Mouse (Mus musculus) stomach, embryonic 16.5 days (tissue): ENCODE measurements at regions not wholly inside any gene's neighbourhood (a gene's known extent, or its start where the extent isn't known, plus 50 kb on each side); places are given as distances from the start of the nearest gene placed in this dataset.

Experiments used
- ATAC-seq: fragments of 200-750 bp; cut with Nextera tagmentation; 2 replicates; pipeline ENCODE4 v1.8.0; 2017; ENCODE audit warnings: moderate number of reproducible peaks, moderate TSS enrichment; ENCODE audit not compliant: insufficient read depth, low FRiP score
- H3K27ac ChIP-seq: fragments of 300-500 bp; sonication (generic); 2 replicates; pipeline ENCODE4 v1.5.1; 2014; ENCODE audit warnings: low read length
- H3K27me3 ChIP-seq: fragments of 300-500 bp; sonication (generic); 2 replicates; pipeline ENCODE4 v1.6.1; 2014; ENCODE audit warnings: low read length, control low read depth, mixed read lengths; ENCODE audit not compliant: control insufficient read depth, insufficient read depth
- H3K36me3 ChIP-seq: fragments of 300-500 bp; sonication (generic); 2 replicates; pipeline ENCODE4 v1.6.1; 2014; ENCODE audit warnings: low read length; ENCODE audit not compliant: control insufficient read depth, insufficient read depth
- H3K4me1 ChIP-seq: fragments of 300-500 bp; sonication (generic); 2 replicates; pipeline ENCODE4 v1.6.1; 2014; ENCODE audit warnings: low read length, control low read depth, mixed read lengths; ENCODE audit not compliant: control insufficient read depth, insufficient read depth
- H3K4me2 ChIP-seq: fragments of 300-500 bp; sonication (generic); 2 replicates; pipeline ENCODE4 v1.6.1; 2014; ENCODE audit warnings: low read depth, low read length, mixed read lengths
- H3K4me3 ChIP-seq: fragments of 300-500 bp; sonication (generic); replicated peaks from 2 replicates; pipeline ENCODE4 v1.5.1; 2014; ENCODE audit warnings: mild to moderate bottlenecking, low read length
- H3K9ac ChIP-seq: fragments of 300-500 bp; sonication (generic); 2 replicates; pipeline ENCODE4 v1.6.1; 2014; ENCODE audit warnings: low read length
- H3K9me3 ChIP-seq: fragments of 300-500 bp; sonication (generic); replicated peaks from 2 replicates; pipeline ENCODE4 v1.6.1; 2016; ENCODE audit warnings: low read length, control low read depth; ENCODE audit not compliant: control insufficient read depth
- WGBS: fragments of 180-500 bp; shearing (Covaris S2); extraction: QIAGEN DNeasy Blood & Tissue Kit; methylation state at CpG from one replicate; pipeline ENCODE4 v1.1.7; 2014; 5-methylcytosine and 5-hydroxymethylcytosine counted together

DNA sequence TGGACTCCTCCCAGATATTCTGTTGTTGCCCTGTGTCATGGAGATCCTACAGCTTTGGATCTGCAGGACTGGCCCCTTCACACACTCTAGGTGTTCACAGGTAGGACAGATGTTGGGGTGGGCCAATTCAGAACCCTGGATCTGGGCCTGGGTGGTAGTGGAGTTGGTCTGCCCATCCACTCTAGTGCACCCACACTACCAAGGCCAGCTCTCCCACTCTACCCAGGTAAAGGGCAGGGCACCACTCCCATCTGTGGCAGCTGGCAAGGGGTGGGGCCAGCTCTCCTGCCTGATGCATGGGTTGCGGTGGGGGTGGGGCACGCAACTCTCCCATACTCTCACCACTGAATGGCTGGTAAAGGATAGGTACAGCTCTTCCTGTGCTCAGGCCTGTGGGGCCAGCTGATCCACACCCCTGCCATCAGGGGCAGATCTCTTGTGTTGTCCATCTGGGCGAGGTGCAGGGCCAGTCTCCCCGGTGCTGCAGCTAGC, 76.5 kb downstream of the Gja1 start:
- Histone ChIP-seq H3K9ac (no peak overlapping the region), H3K27ac (no peak overlapping the region), H3K4me3 (no peak overlapping the region), H3K36me3 (no peaks in the 10 kb centered on the region), H3K4me1 (no peaks in the 10 kb centered on the region), H3K27me3 (no peaks in the 10 kb centered on the region), H3K9me3 (no peaks in the 10 kb centered on the region), H3K4me2 (no peak overlapping the region)
- WGBS = 85% methylated on average over 4 of the region's 4 CpGs
- ATAC-seq = peak; percentile 37; the same call in 1 of the 2 replicates

DNA sequence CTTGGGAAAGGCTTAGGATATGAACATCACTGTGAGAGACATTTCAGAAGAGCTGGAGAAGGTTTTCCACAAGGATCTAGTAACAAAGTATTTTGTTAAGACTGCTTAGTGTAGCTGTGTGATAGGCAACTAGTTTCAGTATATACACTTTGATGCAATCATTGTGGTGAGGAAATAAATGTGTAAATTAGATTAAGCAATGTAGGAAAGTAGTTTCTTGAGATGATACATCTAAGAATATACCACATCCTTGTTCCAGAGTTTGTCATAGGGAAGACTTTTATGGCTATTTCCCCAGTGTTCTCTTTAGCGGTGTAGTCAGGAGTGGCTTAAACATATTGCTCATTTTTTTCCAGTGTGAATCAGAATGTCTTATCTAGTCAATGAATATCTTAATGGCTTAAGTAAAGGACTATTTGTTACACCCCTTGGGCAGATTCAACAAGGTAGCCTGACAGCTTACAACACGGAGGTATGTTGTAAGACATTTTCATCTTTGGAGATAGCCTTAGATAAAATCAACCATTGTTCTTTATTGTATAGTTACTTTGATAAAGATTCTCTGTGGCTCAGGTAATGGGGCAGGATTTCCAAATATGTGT, 78.8 kb downstream of the Gja1 start:
- WGBS = 80% methylated on average over 2 of the region's 2 CpGs
- Histone ChIP-seq H3K9me3 (no peaks in the 10 kb centered on the region), H3K4me1 (no peaks in the 10 kb centered on the region), H3K4me3 (no peak overlapping the region), H3K9ac (no peak overlapping the region), H3K4me2 (no peak overlapping the region), H3K27ac (no peak overlapping the region), H3K27me3 (no peaks in the 10 kb centered on the region), H3K36me3 (no peaks in the 10 kb centered on the region)
- ATAC-seq = no peak

DNA sequence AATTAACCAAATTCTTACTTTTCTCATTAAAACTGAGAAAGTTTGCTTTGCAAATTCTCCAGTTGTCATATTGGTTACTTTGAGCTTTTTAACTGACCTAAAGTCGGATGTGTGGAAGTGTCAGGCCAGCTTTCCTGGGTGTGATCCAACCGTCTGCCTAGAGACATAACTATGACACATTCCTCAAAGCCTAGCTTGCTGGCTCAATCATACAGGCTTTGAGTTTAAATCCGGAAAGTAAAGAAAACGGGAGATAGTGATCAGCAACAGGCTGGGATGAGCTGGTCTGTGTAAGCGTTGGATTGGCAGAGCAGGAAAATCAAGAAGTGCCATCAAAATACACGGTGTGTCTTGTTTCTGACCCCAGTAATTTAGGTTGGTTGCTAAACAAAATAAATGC, 91.4 kb downstream of the Gja1 start:
- no peak overlapping the region for H3K9ac ChIP-seq
- WGBS = 21% methylated on average over 6 of the region's 6 CpGs
- H3K4me2 ChIP-seq = peak overlapping the region; percentile 42; the same call in 1 of the 2 replicates
- no peaks in the 10 kb centered on the region for H3K36me3 ChIP-seq
- no peak overlapping the region for H3K4me3 ChIP-seq
- no peak overlapping the region for H3K27ac ChIP-seq
- H3K27me3 ChIP-seq = no peaks in the 10 kb centered on the region
- ATAC-seq = no peak
- no peaks in the 10 kb centered on the region for H3K4me1 ChIP-seq
- no peaks in the 10 kb centered on the region for H3K9me3 ChIP-seq

DNA sequence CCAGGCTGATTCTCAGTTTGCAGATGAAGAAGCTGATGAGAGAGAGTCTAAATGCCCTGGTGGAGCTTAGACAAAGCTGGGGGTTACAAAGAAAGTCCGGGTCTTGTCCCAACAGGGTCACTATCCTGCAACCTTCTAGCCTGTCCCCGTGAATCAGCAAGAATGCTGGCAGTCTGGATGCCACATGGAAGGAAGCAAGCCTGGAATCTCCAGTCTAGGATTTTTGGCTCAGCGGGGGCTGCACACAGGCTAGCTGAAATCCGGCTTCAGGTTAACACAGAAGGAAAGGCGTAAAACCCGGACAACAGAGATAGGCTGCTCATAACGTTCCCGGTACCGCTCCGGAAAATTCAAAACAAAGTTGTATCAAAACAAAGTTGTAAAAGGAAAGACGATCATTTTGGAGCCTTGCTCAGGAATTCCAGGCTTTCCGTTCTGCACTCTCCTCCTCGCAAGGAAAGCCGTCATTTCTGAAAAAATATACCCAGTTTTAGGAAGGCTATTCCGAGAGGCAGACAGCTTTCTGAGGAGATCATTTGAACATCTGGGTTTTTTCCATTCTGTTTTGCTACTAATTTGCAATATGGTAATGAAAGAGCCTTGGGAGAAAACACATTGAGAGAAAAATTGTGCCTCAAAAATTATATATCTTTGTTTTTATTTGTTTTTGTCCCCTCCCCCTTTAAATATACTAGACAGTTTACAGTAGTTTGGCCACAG, 92.0 kb downstream of the Gja1 start:
- Histone ChIP-seq H3K9ac (peak overlapping the region; percentile 38), H3K27ac (0 out of 2 replicates have a peak overlapping the region, but pooled peaks have one; percentile 26), H3K36me3 (no peaks in the 10 kb centered on the region), H3K4me2 (peak overlapping the region; percentile 42), H3K4me3 (peak overlapping the region; percentile 16), H3K9me3 (no peaks in the 10 kb centered on the region), H3K4me1 (no peaks in the 10 kb centered on the region), H3K27me3 (no peaks in the 10 kb centered on the region)
- ATAC-seq = no peak
- 26% methylated on average over 15 of the region's 15 CpGs for WGBS

DNA sequence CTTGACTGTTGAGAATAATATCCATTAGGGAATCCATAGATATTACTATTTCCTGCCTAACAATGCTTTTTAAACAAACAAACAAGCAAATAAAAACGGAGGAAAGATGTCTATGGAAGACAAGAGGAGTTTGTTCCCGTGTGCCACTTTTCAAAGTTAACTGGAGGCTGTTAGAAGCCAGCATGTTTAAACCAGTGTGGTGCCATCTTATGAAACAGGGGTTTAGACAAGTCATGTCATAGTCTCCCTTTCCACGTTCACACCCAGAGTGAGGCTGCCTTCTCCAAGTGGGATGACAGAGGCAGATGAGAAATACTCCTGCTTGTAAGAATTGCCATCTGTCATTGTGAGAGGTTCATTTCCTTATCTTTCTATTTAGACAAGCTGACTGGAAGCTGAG, 92.8 kb downstream of the Gja1 start:
- Histone ChIP-seq H3K9ac (no peak overlapping the region), H3K4me2 (no peak overlapping the region), H3K9me3 (no peaks in the 10 kb centered on the region), H3K27ac (no peak overlapping the region), H3K4me3 (no peak overlapping the region), H3K4me1 (no peaks in the 10 kb centered on the region), H3K27me3 (no peaks in the 10 kb centered on the region), H3K36me3 (no peaks in the 10 kb centered on the region)
- no peak for ATAC-seq
- 59% methylated on average over 3 of the region's 3 CpGs for WGBS

DNA sequence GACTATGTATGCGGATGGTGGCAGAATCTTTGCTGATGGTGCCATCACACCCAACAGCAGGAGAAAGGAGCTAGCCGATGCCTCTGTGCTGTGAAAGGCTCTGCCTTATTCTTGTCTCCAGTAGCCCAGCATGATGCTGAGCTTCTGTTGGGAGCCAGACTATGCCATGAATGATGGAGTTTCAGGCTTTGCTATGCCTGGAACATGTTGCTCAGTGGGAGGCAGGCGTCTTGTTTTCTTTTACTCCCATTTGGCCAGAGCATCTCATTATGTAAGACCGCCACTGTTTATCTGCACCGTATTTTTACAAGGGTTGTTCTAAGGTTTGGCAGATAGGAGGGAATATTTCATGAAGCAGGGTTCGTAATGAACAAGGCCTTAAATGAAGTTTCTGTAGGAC, 97.8 kb downstream of the Gja1 start:
- ATAC-seq = no peak
- Histone ChIP-seq H3K4me3 (no peak overlapping the region), H3K9ac (no peak overlapping the region), H3K27ac (no peak overlapping the region), H3K4me1 (no peaks in the 10 kb centered on the region), H3K9me3 (no peaks in the 10 kb centered on the region), H3K36me3 (no peaks in the 10 kb centered on the region), H3K27me3 (no peaks in the 10 kb centered on the region), H3K4me2 (no peak overlapping the region)
- WGBS = 76% methylated on average over 6 of the region's 6 CpGs

DNA sequence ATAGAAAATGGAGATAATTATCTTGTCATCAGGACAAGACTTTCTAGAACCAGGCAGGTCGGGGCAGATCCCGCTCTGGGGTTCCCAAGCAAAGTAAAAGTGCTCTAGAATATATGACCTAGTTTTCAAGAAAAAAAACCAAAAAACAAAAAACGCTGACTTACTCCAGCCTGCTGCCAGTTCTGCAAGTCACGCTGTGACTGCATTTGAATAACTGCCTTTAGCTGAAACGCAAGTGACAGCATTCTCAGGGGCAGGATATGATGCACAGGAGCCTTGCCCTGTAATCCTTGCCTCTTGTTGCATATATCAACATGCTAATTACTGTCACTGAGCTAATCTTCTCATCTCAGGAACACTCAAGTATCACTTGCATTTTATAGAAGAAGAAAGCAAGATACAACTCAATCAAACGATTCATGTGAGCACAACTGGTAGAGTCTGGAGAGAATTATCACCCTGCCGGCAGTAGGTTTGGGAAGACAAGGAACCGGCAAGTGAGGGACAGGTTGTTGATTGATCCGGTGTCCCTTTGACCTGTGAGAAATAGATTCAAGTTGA, 105.1 kb downstream of the Gja1 start:
- Histone ChIP-seq H3K36me3 (no peaks in the 10 kb centered on the region), H3K4me3 (no peak overlapping the region), H3K9ac (no peak overlapping the region), H3K4me2 (no peak overlapping the region), H3K27me3 (no peaks in the 10 kb centered on the region), H3K4me1 (no peaks in the 10 kb centered on the region), H3K27ac (no peak overlapping the region), H3K9me3 (no peaks in the 10 kb centered on the region)
- 58% methylated on average over 9 of the region's 9 CpGs for WGBS
- ATAC-seq = no peak

DNA sequence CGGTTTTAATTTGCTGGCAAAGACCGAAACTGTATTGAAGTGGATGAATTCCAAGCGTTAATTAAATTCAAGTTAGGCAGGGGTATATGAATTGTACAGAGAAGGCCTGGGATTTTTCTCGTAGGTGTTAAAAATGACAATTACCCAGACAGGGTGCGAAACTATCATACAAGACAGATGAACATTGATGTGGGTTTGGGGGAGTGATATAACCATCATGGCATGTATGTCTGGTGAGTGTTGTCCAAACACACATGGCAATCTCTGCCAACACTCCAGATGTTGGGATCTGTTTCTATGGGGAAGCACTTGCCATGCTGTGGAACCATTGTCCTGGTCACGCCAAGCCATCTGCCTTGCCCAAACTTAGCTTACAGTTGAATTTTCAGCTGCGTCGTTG, 107.8 kb downstream of the Gja1 start:
- no peak for ATAC-seq
- Histone ChIP-seq H3K9ac (no peak overlapping the region), H3K4me3 (no peak overlapping the region), H3K4me2 (no peak overlapping the region), H3K9me3 (no peaks in the 10 kb centered on the region), H3K27me3 (no peaks in the 10 kb centered on the region), H3K27ac (no peak overlapping the region), H3K4me1 (no peaks in the 10 kb centered on the region), H3K36me3 (no peaks in the 10 kb centered on the region)
- 91% methylated on average over 8 of the region's 8 CpGs for whole genome bisulfite sequencing

DNA sequence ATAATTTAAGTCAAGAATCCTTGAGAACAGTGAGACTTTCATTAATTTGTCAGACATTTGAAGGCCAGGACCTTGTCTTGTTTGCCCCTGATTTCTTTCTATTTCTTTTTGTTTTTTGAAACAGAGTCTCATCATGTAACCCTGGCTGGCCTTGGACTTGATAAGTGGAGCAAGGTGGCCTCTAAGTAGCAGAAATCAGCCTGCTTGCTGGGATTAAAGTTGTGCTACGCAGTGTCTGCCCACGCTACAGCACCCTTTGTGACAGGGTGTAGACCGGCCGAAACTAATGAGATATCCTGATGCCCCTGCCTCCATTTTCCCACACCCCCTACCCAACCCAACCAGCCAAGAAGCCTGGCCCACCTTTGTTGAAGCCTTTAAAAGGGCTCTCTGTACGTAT, 108.6 kb downstream of the Gja1 start:
- Histone ChIP-seq H3K27ac (no peak overlapping the region), H3K36me3 (no peaks in the 10 kb centered on the region), H3K4me2 (no peak overlapping the region), H3K27me3 (no peaks in the 10 kb centered on the region), H3K4me3 (no peak overlapping the region), H3K4me1 (no peaks in the 10 kb centered on the region), H3K9me3 (no peaks in the 10 kb centered on the region), H3K9ac (no peak overlapping the region)
- ATAC-seq = no peak
- 92% methylated on average over 5 of the region's 5 CpGs for WGBS
